Mouse (Mus musculus): ENCODE data around the gene Nin.

- TF ChIP-seq GATA2 (IDR thresholded peaks at IDR 0.05; ENCODE audit: borderline replicate concordance, low read depth, low read length) (no peak), CTCF (IDR thresholded peaks at IDR 0.05; ENCODE audit: low read depth, low read length) (no peak), POLR2AphosphoS5 (IDR thresholded peaks at IDR 0.05; ENCODE audit: insufficient replicate concordance, low read depth, low read length) (no peak)
Measured at GRCm38 (mm10) chr12:69986786-69987497, 126.6 kb downstream of the Nin start, which contains the start of gene Sav1.
